Mouse (Mus musculus) heart, embryonic 11.5 days (tissue): ENCODE data around the gene Gm43518. TPM values are rescaled to one million over a fixed set of nuclear protein-coding genes. Genes with fewer than 3 reads are reported as not detected.

ENCODE experiments used
- ATAC-seq: fragments of 200-750 bp; cut with Nextera tagmentation; replicated peaks from 2 replicates; pipeline ENCODE4 v1.8.0; 2017; ENCODE audit warnings: moderate library complexity; ENCODE audit not compliant: insufficient number of reproducible peaks, low FRiP score, low TSS enrichment
- H3K27ac ChIP-seq: fragments of 300-500 bp; sonication (generic); 2 replicates; pipeline ENCODE4 v1.5.1; 2014; ENCODE audit warnings: mild to moderate bottlenecking, low read depth, low read length
- H3K27me3 ChIP-seq: fragments of 300-500 bp; sonication (generic); 2 replicates; pipeline ENCODE4 v1.6.1; 2014; ENCODE audit warnings: mild to moderate bottlenecking, low read length, mixed read lengths; ENCODE audit not compliant: control insufficient read depth, insufficient read depth
- H3K36me3 ChIP-seq: fragments of 300-500 bp; sonication (generic); 2 replicates; pipeline ENCODE4 v1.6.1; 2014; ENCODE audit warnings: mild to moderate bottlenecking, low read length, moderate library complexity, mixed read lengths; ENCODE audit not compliant: control insufficient read depth, insufficient read depth
- H3K4me1 ChIP-seq: fragments of 300-500 bp; sonication (generic); 2 replicates; pipeline ENCODE4 v1.6.1; 2014; ENCODE audit warnings: low read length; ENCODE audit not compliant: control insufficient read depth, insufficient read depth
- H3K4me2 ChIP-seq: fragments of 300-500 bp; sonication (generic); 2 replicates; pipeline ENCODE4 v1.6.1; 2014; ENCODE audit warnings: mild to moderate bottlenecking, moderate library complexity
- H3K4me3 ChIP-seq: fragments of 300-500 bp; sonication (generic); 2 replicates; pipeline ENCODE4 v1.5.1; 2014; ENCODE audit warnings: low read depth, low read length
- H3K9ac ChIP-seq: fragments of 300-500 bp; sonication (generic); 2 replicates; pipeline ENCODE4 v1.6.1; 2014; ENCODE audit warnings: mild to moderate bottlenecking, low read depth, low read length, moderate library complexity
- H3K9me3 ChIP-seq: fragments of 300-500 bp; sonication (generic); replicated peaks from 2 replicates; pipeline ENCODE4 v1.6.1; 2016; ENCODE audit warnings: low read length; ENCODE audit not compliant: control insufficient read depth
- WGBS: fragments of 180-500 bp; shearing (Covaris S2); extraction: QIAGEN DNeasy Blood & Tissue Kit; methylation state at CpG from one replicate; pipeline ENCODE4 v1.1.7; 2014; ENCODE audit not compliant: insufficient replicate concordance; 5-methylcytosine and 5-hydroxymethylcytosine counted together
- polyA plus RNA-seq: library from polyadenylated mRNA; unstranded; fragments of >200 nt; fragmentation: Nextera tagmentation; extraction: Ambion mirVana; gene quantifications from 2 replicates; pipeline ENCODE4 v1.2.1, GENCODE M21; 2014

Gm43518 gene
- polyA plus RNA-seq, 1 experiment from 2014 or later = 1.2 TPM

GRCm38 (mm10) chr5:123968468-123968867, 41.2 kb downstream of the Gm43518 start:
- Histone ChIP-seq H3K4me2 (no peak overlapping the region), H3K9ac (no peak overlapping the region), H3K36me3 (no peaks in the 10 kb centered on the region), H3K4me3 (no peak overlapping the region), H3K27me3 (peaks cover 10% of the 10 kb centered on the region; the same call in 1 of the 2 replicates), H3K27ac (no peak overlapping the region), H3K9me3 (no peaks in the 10 kb centered on the region), H3K4me1 (no peaks in the 10 kb centered on the region)
- WGBS = 62% methylated on average over 5 of the region's 5 CpGs
- no peak for ATAC-seq

- H3K9me3 ChIP-seq = no peaks in the 10 kb centered on the region
- no peak overlapping the region for H3K27ac ChIP-seq
- 78% methylated on average over 8 of the region's 8 CpGs for WGBS
- H3K36me3 ChIP-seq = no peaks in the 10 kb centered on the region
- no peak overlapping the region for H3K4me3 ChIP-seq
- H3K4me1 ChIP-seq = no peaks in the 10 kb centered on the region
- H3K27me3 ChIP-seq = peaks cover 10% of the 10 kb centered on the region; the same call in 1 of the 2 replicates
- H3K9ac ChIP-seq = no peak overlapping the region
- ATAC-seq = no peak
- no peak overlapping the region for H3K4me2 ChIP-seq
Observed at GRCm38 (mm10) chr5:123969216-123969615, 42.0 kb downstream of the Gm43518 start.

GRCm38 (mm10) chr5:123970576-123970975, 43.4 kb downstream of the Gm43518 start:
- no peak overlapping the region for H3K27ac ChIP-seq
- no peak for ATAC-seq
- no peak overlapping the region for H3K4me3 ChIP-seq
- H3K27me3 ChIP-seq = peaks cover 17% of the 10 kb centered on the region; the same call in 1 of the 2 replicates
- no peaks in the 10 kb centered on the region for H3K9me3 ChIP-seq
- peaks cover 3% of the 10 kb centered on the region; the same call in 1 of the 2 replicates for H3K4me1 ChIP-seq
- no peak overlapping the region for H3K4me2 ChIP-seq
- WGBS = 85% methylated on average over 4 of the region's 4 CpGs
- no peaks in the 10 kb centered on the region for H3K36me3 ChIP-seq
- no peak overlapping the region for H3K9ac ChIP-seq

GRCm38 (mm10) chr5:123972453-123972852, 45.2 kb downstream of the Gm43518 start:
- Histone ChIP-seq H3K27ac (no peak overlapping the region), H3K27me3 (peaks cover 26% of the 10 kb centered on the region; the same call in 1 of the 2 replicates), H3K4me2 (no peak overlapping the region), H3K4me1 (peaks cover 5% of the 10 kb centered on the region; the same call in 1 of the 2 replicates), H3K4me3 (no peak overlapping the region), H3K9ac (no peak overlapping the region), H3K36me3 (no peaks in the 10 kb centered on the region), H3K9me3 (no peaks in the 10 kb centered on the region)
- no peak for ATAC-seq
- 70% methylated on average over 6 of the region's 6 CpGs for WGBS

GRCm38 (mm10) chr5:123973299-123974178, 46.3 kb downstream of the Gm43518 start, which contains the start of gene Hip1r:
Hip1r (plus strand) TSS chr5:123973628.
- no peaks in the 10 kb centered on the region for H3K36me3 ChIP-seq
- no peak within 1 kb of the TSS for H3K27ac ChIP-seq
- ATAC-seq = peak; percentile 81
- WGBS = 2% methylated on average over 78 of the region's 106 CpGs
- peak within 1 kb of the TSS; percentile 73 for H3K4me3 ChIP-seq
- H3K9me3 ChIP-seq = no peaks in the 10 kb centered on the region
- peaks cover 26% of the 10 kb centered on the region; the same call in 1 of the 2 replicates for H3K27me3 ChIP-seq
- H3K9ac ChIP-seq = peak within 1 kb of the TSS; percentile 69; the same call in 1 of the 2 replicates
- peak within 1 kb of the TSS; percentile 98 for H3K4me2 ChIP-seq
- H3K4me1 ChIP-seq = peaks cover 5% of the 10 kb centered on the region; the same call in 1 of the 2 replicates

GRCm38 (mm10) chr5:123974179-123974485, 46.9 kb downstream of the Gm43518 start:
- H3K27ac ChIP-seq = no peak overlapping the region
- no peaks in the 10 kb centered on the region for H3K36me3 ChIP-seq
- H3K4me1 ChIP-seq = peaks cover 5% of the 10 kb centered on the region; the same call in 1 of the 2 replicates
- 1% methylated on average over 14 of the region's 14 CpGs for WGBS
- no peaks in the 10 kb centered on the region for H3K9me3 ChIP-seq
- peak overlapping the region; percentile 98 for H3K4me2 ChIP-seq
- no peak for ATAC-seq
- H3K27me3 ChIP-seq = peaks cover 26% of the 10 kb centered on the region; the same call in 1 of the 2 replicates
- H3K4me3 ChIP-seq = peak overlapping the region; percentile 73
- H3K9ac ChIP-seq = peak overlapping the region; percentile 69; the same call in 1 of the 2 replicates

- ATAC-seq = no peak
- 45% methylated on average over 11 of the region's 11 CpGs for WGBS
- Histone ChIP-seq H3K4me1 (peaks cover 5% of the 10 kb centered on the region; the same call in 1 of the 2 replicates), H3K9ac (no peak overlapping the region; the same call in 1 of the 2 replicates), H3K36me3 (no peaks in the 10 kb centered on the region), H3K27me3 (peaks cover 26% of the 10 kb centered on the region; the same call in 1 of the 2 replicates), H3K4me3 (peak overlapping the region; percentile 73), H3K9me3 (no peaks in the 10 kb centered on the region), H3K4me2 (peak overlapping the region; percentile 98), H3K27ac (no peak overlapping the region)
Observed at GRCm38 (mm10) chr5:123974616-123975111, 47.4 kb downstream of the Gm43518 start.

GRCm38 (mm10) chr5:123975668-123976180, 48.5 kb downstream of the Gm43518 start:
- H3K27ac ChIP-seq = no peak overlapping the region
- H3K9ac ChIP-seq = no peak overlapping the region

More at GRCm38 (mm10) chr5:123975668-123976180, 48.5 kb downstream of the Gm43518 start:
- peaks cover 26% of the 10 kb centered on the region; the same call in 1 of the 2 replicates for H3K27me3 ChIP-seq
- no peak overlapping the region for H3K4me2 ChIP-seq
- H3K4me3 ChIP-seq = no peak overlapping the region
- ATAC-seq = no peak
- 54% methylated on average over 6 of the region's 6 CpGs for WGBS
- H3K4me1 ChIP-seq = peaks cover 5% of the 10 kb centered on the region; the same call in 1 of the 2 replicates
- no peaks in the 10 kb centered on the region for H3K9me3 ChIP-seq
- H3K36me3 ChIP-seq = no peaks in the 10 kb centered on the region
